17 mouse cellular contexts compared by ENCODE assay signal in genomic region chr9:44238501-44239190, GRCm38 (mm10). TPM values are rescaled to one million over a fixed set of nuclear protein-coding genes. Genes with fewer than 3 reads are reported as not detected.
DNase-seq lines count a peak whose midpoint lies in the region; ATAC-seq and TF ChIP-seq lines count a peak whose summit lies in the region.
"Had no signal": no experiment of that assay in that cellular context is flagged by ENCODE, and none has a peak within 500 bp of the region (broad histone marks: within the 10 kb centered on the region; RNA-seq: fewer than 3 reads in every experiment).

No protein-coding gene starts in this region.

- no peak for TF ChIP-seq CTCF in C2C12 (IDR thresholded peaks at IDR 0.05; ENCODE audit: control insufficient read depth, insufficient read depth, insufficient read length)

- no peaks in the 10 kb centered on the region for H3K79me3 ChIP-seq in C2C12 (ENCODE audit: low read depth)

- H3K27me3 ChIP-seq in C2C12 (ENCODE audit: control insufficient read depth, insufficient read depth, insufficient read length): no peaks in the 10 kb centered on the region
- H3K27me3 ChIP-seq: forebrain, embryonic 13.5 days had no signal

- H3ac ChIP-seq in C2C12 (ENCODE audit: control insufficient read depth, insufficient read length, low read depth): no peak overlapping the region

- H3K36me3 ChIP-seq in C2C12 (ENCODE audit: control insufficient read depth, insufficient read depth): no peaks in the 10 kb centered on the region
- H3K36me3 ChIP-seq: heart, embryonic 10.5 days; liver, embryonic 15.5 days; midbrain, embryonic 10.5 days; stomach, embryonic 15.5 days had no signal

- no peak overlapping the region for H3K4me3 ChIP-seq in C2C12 (ENCODE audit: insufficient read depth, poor library complexity, severe bottlenecking)
- H3K4me3 ChIP-seq: forebrain, embryonic 13.5 days; heart, embryonic 10.5 days; liver, embryonic 15.5 days; midbrain, embryonic 10.5 days; stomach, embryonic 15.5 days had no signal

- peak; percentile 57 for ATAC-seq in inflammation-experienced regulatory T-cells, adult 6 months
- ATAC-seq: forebrain, embryonic 13.5 days; hindbrain, embryonic 16.5 days had no signal

- DNase-seq in CD4-positive, CD25-positive, alpha-beta regulatory T cell, adult 2 months (ENCODE audit: low read depth, low spot score): peak; percentile 84
- DNase-seq in thymus, postnatal 14 days: peak; percentile 84
- no peak for DNase-seq in adrenal gland, postnatal 36 days
- no peak for DNase-seq in kidney, postnatal 36 days
- no peak for DNase-seq in layer of hippocampus, postnatal 10 days (ENCODE audit: low spot score in 2 of 2)

- peaks cover 1% of the 10 kb centered on the region for H3K79me2 ChIP-seq in C2C12 (ENCODE audit: control insufficient read depth, insufficient read depth)

TF ChIP-seq in C2C12, 6 proteins besides CTCF, POLR2A, EP300 and RAD21:
- TF ChIP-seq CEBPB (IDR thresholded peaks at IDR 0.05; ENCODE audit: low read depth): no peak
- TF ChIP-seq MYOD1 (IDR thresholded peaks at IDR 0.05; ENCODE audit: control insufficient read depth, insufficient read length, low read depth): no peak
- no peak for TF ChIP-seq MAX (IDR thresholded peaks at IDR 0.05)
- no peak for TF ChIP-seq FOSL1 (IDR thresholded peaks at IDR 0.05; ENCODE audit: insufficient read depth, low read length, poor library complexity, severe bottlenecking)
- TF ChIP-seq USF1 (IDR thresholded peaks at IDR 0.05; ENCODE audit: low read depth): peak; percentile 59
- no peak for TF ChIP-seq MYOG (IDR thresholded peaks at IDR 0.05; ENCODE audit: control insufficient read depth, extremely low read depth, insufficient read length)

RNA-seq across cellular contexts. Expression of gene Ccdc153, which starts 1.8 kb away (rescaled TPM):
- 0.04 TPM for polyA plus RNA-seq in C2C12 (2012; fragmentation: generic; extraction: Trizol)
- not detected for polyA plus RNA-seq in inflammation-experienced regulatory T-cells, adult 6 months (2017; shearing (Covaris generic))
- total RNA-seq in adrenal gland, postnatal 36 days (2021): 1 to 10 TPM; 2.3 to 3.3 TPM
- total RNA-seq in layer of hippocampus, postnatal 10 days (2021): 1 to 10 TPM; 7.2 to 9.2 TPM
- total RNA-seq: gastrocnemius, postnatal 4 days; heart, postnatal 36 days; neutrophil, adult 5-6 weeks had no signal
- polyA plus RNA-seq: forebrain, embryonic 13.5 days; heart, embryonic 10.5 days; hindbrain, embryonic 16.5 days; limb, embryonic 14.5 days; liver, embryonic 15.5 days; midbrain, embryonic 10.5 days had no signal

RNA-seq across cellular contexts. Expression of gene Cbl, which starts 4.8 kb away (rescaled TPM):
- polyA plus RNA-seq in C2C12 (2012; fragmentation: generic; extraction: Trizol): 8.2 TPM
- polyA plus RNA-seq in inflammation-experienced regulatory T-cells, adult 6 months (2017; shearing (Covaris generic)): 10 to 100 TPM; 17.9 to 31.2 (median 19.8) TPM
- 10 to 100 TPM; 28.9 to 40.5 TPM for total RNA-seq in adrenal gland, postnatal 36 days (2021)
- total RNA-seq in layer of hippocampus, postnatal 10 days (2021): 10 to 100 TPM; 55.1 to 58.4 TPM

RNA-seq across cellular contexts. Expression of gene Pdzd3, which starts 12.6 kb away (rescaled TPM):
- not detected for polyA plus RNA-seq in C2C12 (2012; fragmentation: generic; extraction: Trizol)
- polyA plus RNA-seq in inflammation-experienced regulatory T-cells, adult 6 months (2017; shearing (Covaris generic)): under 1 TPM in 1 of 3 experiments, not detected in 2; 0.15 TPM
- not detected for total RNA-seq in adrenal gland, postnatal 36 days (2021)
- 1 to 10 TPM in 1 of 2 experiments, under 1 TPM in 1; 0.98 to 1.0 TPM for total RNA-seq in layer of hippocampus, postnatal 10 days (2021)
- polyA plus RNA-seq: heart, embryonic 10.5 days; liver, embryonic 15.5 days; midbrain, embryonic 10.5 days had no signal

RNA-seq across cellular contexts. Expression of gene Nlrx1, which starts 29.8 kb away (rescaled TPM):
- 3.4 TPM for polyA plus RNA-seq in C2C12 (2012; fragmentation: generic; extraction: Trizol)
- polyA plus RNA-seq in inflammation-experienced regulatory T-cells, adult 6 months (2017; shearing (Covaris generic)): 10 to 100 TPM in 1 of 3 experiments, 1 to 10 TPM in 2; 3.3 to 10.7 (median 4.1) TPM
- 10 to 100 TPM; 14.9 to 32.2 TPM for total RNA-seq in adrenal gland, postnatal 36 days (2021)
- total RNA-seq in layer of hippocampus, postnatal 10 days (2021): 10 to 100 TPM; 11.5 to 11.6 TPM

RNA-seq across cellular contexts. Expression of gene Abcg4, which starts 49.8 kb away (rescaled TPM):
- 0.21 TPM for polyA plus RNA-seq in C2C12 (2012; fragmentation: generic; extraction: Trizol)
- not detected for polyA plus RNA-seq in inflammation-experienced regulatory T-cells, adult 6 months (2017; shearing (Covaris generic))
- 10 to 100 TPM; 28.2 to 32.6 TPM for total RNA-seq in adrenal gland, postnatal 36 days (2021)
- 10 to 100 TPM; 73.5 to 76.2 TPM for total RNA-seq in layer of hippocampus, postnatal 10 days (2021)

Comparison
In these comparisons a context has a peak if more than half of its experiments do, and no peak if none do; other contexts are left out.
1. DNase-seq: peak in CD4-positive, CD25-positive, alpha-beta regulatory T cell, adult 2 months (single experiment) and thymus, postnatal 14 days (single experiment); none in adrenal gland, postnatal 36 days (0 of 2), kidney, postnatal 36 days (0 of 2) and layer of hippocampus, postnatal 10 days (0 of 2).